Mouse (Mus musculus) intestine, embryonic 14.5 days (tissue): ENCODE results near the gene Rnf43. TPM values are rescaled to one million over a fixed set of nuclear protein-coding genes. Genes with fewer than 3 reads are reported as not detected.
A peak's percentile ranks its signal among the peaks of the same experiment; 100 is the strongest.

Experiments
- ATAC-seq: fragments of 200-750 bp; cut with Nextera tagmentation; replicated peaks from 2 replicates; pipeline ENCODE4 v1.8.0; 2017; ENCODE audit warnings: low read depth, moderate number of reproducible peaks, moderate TSS enrichment, moderate library complexity; ENCODE audit not compliant: low FRiP score, low TSS enrichment
- DNase-seq: peaks from one replicate; pipeline ENCODE4 v3.0.0-alpha.2; 2018; ENCODE audit warnings: low spot score
- H3K27ac ChIP-seq: fragments of 300-500 bp; sonication (generic); 2 replicates; pipeline ENCODE4 v1.5.1; 2014; ENCODE audit warnings: low read depth, mild to moderate bottlenecking, control low read depth
- H3K27me3 ChIP-seq: fragments of 300-500 bp; sonication (generic); replicated peaks from 2 replicates; pipeline ENCODE4 v1.6.1; 2014; ENCODE audit warnings: low read length, control low read depth; ENCODE audit not compliant: control insufficient read depth, insufficient read depth
- H3K36me3 ChIP-seq: fragments of 300-500 bp; sonication (generic); 2 replicates; pipeline ENCODE4 v1.6.1; 2014; ENCODE audit warnings: low read length, control low read depth; ENCODE audit not compliant: control insufficient read depth, insufficient read depth
- H3K4me1 ChIP-seq: fragments of 300-500 bp; sonication (generic); replicated peaks from 2 replicates; pipeline ENCODE4 v1.6.1; 2014; ENCODE audit warnings: low read length, control low read depth, mixed read lengths; ENCODE audit not compliant: control insufficient read depth, insufficient read depth
- H3K4me2 ChIP-seq: fragments of 300-500 bp; sonication (generic); 2 replicates; pipeline ENCODE4 v1.6.1; 2014; ENCODE audit warnings: low read length
- H3K4me3 ChIP-seq: fragments of 300-500 bp; sonication (generic); 2 replicates; pipeline ENCODE4 v1.5.1; 2014; ENCODE audit warnings: low read depth, low read length, control low read depth, mixed read lengths
- H3K9ac ChIP-seq: fragments of 300-500 bp; sonication (generic); 2 replicates; pipeline ENCODE4 v1.6.1; 2014; ENCODE audit warnings: mild to moderate bottlenecking, low read length
- H3K9me3 ChIP-seq: fragments of 300-500 bp; sonication (generic); 2 replicates; pipeline ENCODE4 v1.6.1; 2016; ENCODE audit warnings: low read length, control low read depth; ENCODE audit not compliant: control insufficient read depth
- WGBS: fragments of 180-500 bp; shearing (Covaris S2); extraction: QIAGEN DNeasy Blood & Tissue Kit; methylation state at CpG from one replicate; pipeline ENCODE4 v1.1.7; 2014; 5-methylcytosine and 5-hydroxymethylcytosine counted together
- polyA plus RNA-seq: library from polyadenylated mRNA; unstranded; fragments of >200 nt; fragmentation: Nextera tagmentation; extraction: Ambion mirVana; gene quantifications from 2 replicates; pipeline ENCODE4 v1.2.1, GENCODE M21; 2014

Rnf43 gene
- polyA plus RNA-seq, 1 experiment from 2014 or later = 18.9 TPM

GRCm38 (mm10) chr11:87763988-87764876 is 101.7 kb downstream of the Rnf43 start:
- Histone ChIP-seq H3K27ac (no peak overlapping the region), H3K9ac (peak overlapping the region; percentile 45), H3K36me3 (no peaks in the 10 kb centered on the region), H3K9me3 (no peaks in the 10 kb centered on the region), H3K4me3 (peak overlapping the region; percentile 37), H3K4me1 (peaks cover 8% of the 10 kb centered on the region; the same call in 1 of the 2 replicates), H3K4me2 (peak overlapping the region; percentile 96), H3K27me3 (peaks cover 78% of the 10 kb centered on the region)
- ATAC-seq (peak; percentile 65), DNase-seq (peak; percentile 73)
- WGBS = under 1% methylated on average over 65 of the region's 65 CpGs

GRCm38 (mm10) chr11:87768745-87769144 is 106.2 kb downstream of the Rnf43 start:
- Histone ChIP-seq H3K4me2 (no peak overlapping the region), H3K27ac (no peak overlapping the region), H3K9ac (no peak overlapping the region), H3K36me3 (no peaks in the 10 kb centered on the region), H3K4me1 (peaks cover 8% of the 10 kb centered on the region; the same call in 1 of the 2 replicates), H3K4me3 (no peak overlapping the region), H3K27me3 (peaks cover 33% of the 10 kb centered on the region), H3K9me3 (no peaks in the 10 kb centered on the region)
- 88% methylated on average over 4 of the region's 4 CpGs for WGBS
- DNase-seq (no peak), ATAC-seq (no peak)

GRCm38 (mm10) chr11:87770989-87771388 is 108.5 kb downstream of the Rnf43 start:
- Histone ChIP-seq H3K4me1 (no peaks in the 10 kb centered on the region), H3K4me2 (no peak overlapping the region), H3K36me3 (no peaks in the 10 kb centered on the region), H3K27ac (no peak overlapping the region), H3K9ac (no peak overlapping the region), H3K9me3 (no peaks in the 10 kb centered on the region), H3K4me3 (no peak overlapping the region), H3K27me3 (peaks cover 10% of the 10 kb centered on the region)
- DNase-seq = peak; percentile 89
- ATAC-seq = no peak
- 54% methylated on average over 3 of the region's 3 CpGs for WGBS

GRCm38 (mm10) chr11:87772354-87772753 is 109.8 kb downstream of the Rnf43 start:
- Histone ChIP-seq H3K4me3 (no peak overlapping the region), H3K4me2 (no peak overlapping the region), H3K4me1 (no peaks in the 10 kb centered on the region), H3K27me3 (no peaks in the 10 kb centered on the region), H3K36me3 (no peaks in the 10 kb centered on the region), H3K9me3 (no peaks in the 10 kb centered on the region), H3K9ac (no peak overlapping the region), H3K27ac (no peak overlapping the region)
- no peak for DNase-seq
- 84% methylated on average over 3 of the region's 3 CpGs for WGBS
- ATAC-seq = no peak

GRCm38 (mm10) chr11:87778100-87778765 is 115.7 kb downstream of the Rnf43 start:
- peaks cover 10% of the 10 kb centered on the region for H3K4me1 ChIP-seq
- no peak overlapping the region for H3K27ac ChIP-seq
- peak overlapping the region; percentile 74 for H3K4me2 ChIP-seq
- H3K4me3 ChIP-seq = peak overlapping the region; percentile 41
- DNase-seq (peak; percentile 88), ATAC-seq (peak; percentile 89)
- H3K9me3 ChIP-seq = no peaks in the 10 kb centered on the region
- H3K9ac ChIP-seq = peak overlapping the region; percentile 51
- 8% methylated on average over 28 of the region's 32 CpGs for WGBS
- no peaks in the 10 kb centered on the region for H3K27me3 ChIP-seq
- H3K36me3 ChIP-seq = no peaks in the 10 kb centered on the region

GRCm38 (mm10) chr11:87778915-87779314 is 116.4 kb downstream of the Rnf43 start:
- no peak for DNase-seq
- peak overlapping the region; percentile 51; the same call in 1 of the 2 replicates for H3K9ac ChIP-seq
- H3K9me3 ChIP-seq = no peaks in the 10 kb centered on the region
- H3K27ac ChIP-seq = no peak overlapping the region
- H3K4me1 ChIP-seq = peaks cover 10% of the 10 kb centered on the region
- no peaks in the 10 kb centered on the region for H3K27me3 ChIP-seq
- ATAC-seq = peak; percentile 46; the same call in 1 of the 2 replicates
- H3K36me3 ChIP-seq = no peaks in the 10 kb centered on the region
- peak overlapping the region; percentile 74 for H3K4me2 ChIP-seq
- peak overlapping the region; percentile 41 for H3K4me3 ChIP-seq
- WGBS = 30% methylated on average over 12 of the region's 12 CpGs

GRCm38 (mm10) chr11:87779392-87779791 is 116.9 kb downstream of the Rnf43 start:
- H3K4me2 ChIP-seq = no peak overlapping the region
- no peak overlapping the region for H3K27ac ChIP-seq
- 80% methylated on average over 4 of the region's 4 CpGs for WGBS
- H3K4me3 ChIP-seq = no peak overlapping the region
- DNase-seq = no peak
- no peak overlapping the region for H3K9ac ChIP-seq
- no peak for ATAC-seq
- no peaks in the 10 kb centered on the region for H3K9me3 ChIP-seq
- H3K27me3 ChIP-seq = no peaks in the 10 kb centered on the region
- H3K36me3 ChIP-seq = no peaks in the 10 kb centered on the region
- H3K4me1 ChIP-seq = peaks cover 10% of the 10 kb centered on the region

GRCm38 (mm10) chr11:87780130-87780529 is 117.6 kb downstream of the Rnf43 start:
- Histone ChIP-seq H3K36me3 (no peaks in the 10 kb centered on the region), H3K9ac (no peak overlapping the region), H3K27ac (no peak overlapping the region), H3K4me2 (no peak overlapping the region), H3K4me1 (peaks cover 10% of the 10 kb centered on the region), H3K4me3 (no peak overlapping the region), H3K9me3 (no peaks in the 10 kb centered on the region), H3K27me3 (no peaks in the 10 kb centered on the region)
- 83% methylated on average over 8 of the region's 8 CpGs for WGBS
- no peak for DNase-seq
- no peak for ATAC-seq
